Mouse (Mus musculus) E14TG2a.4 (cell line): Measurements from ENCODE around the gene Gm20498.

ENCODE experiments used
- CTCF ChIP-seq: conservative IDR thresholded peaks from 2 replicates; pipeline ENCODE4 v1.5.1; 2014; ENCODE audit warnings: low read length
- POU5F1 ChIP-seq: IDR thresholded peaks from 2 replicates; pipeline ENCODE4 v1.6.1; 2014; ENCODE audit warnings: low read length, borderline replicate concordance

DNA sequence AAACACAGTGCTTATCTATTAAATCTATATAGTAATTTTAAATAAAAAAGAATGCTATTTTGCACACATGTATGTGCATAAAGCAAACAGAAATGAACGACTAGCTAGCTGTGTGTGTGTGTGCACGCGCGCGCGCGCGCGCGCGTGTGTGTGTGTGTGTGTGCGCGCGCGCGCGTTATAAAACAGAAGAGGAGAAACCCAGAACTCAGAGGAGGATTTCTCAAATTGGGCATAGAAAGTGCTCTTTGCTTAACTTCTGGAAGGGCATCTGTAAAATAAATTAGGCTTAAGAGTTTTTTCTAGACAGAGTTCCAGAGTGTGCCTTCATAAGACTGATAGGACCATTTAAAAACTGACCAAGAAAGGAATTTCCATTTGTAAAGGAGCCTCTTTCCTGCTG lies 49.0 kb downstream of the Gm20498 start:
- no peak for TF ChIP-seq CTCF
- no peak for TF ChIP-seq POU5F1
